Mouse (Mus musculus): ENCODE results near the gene Phf14.

DNA sequence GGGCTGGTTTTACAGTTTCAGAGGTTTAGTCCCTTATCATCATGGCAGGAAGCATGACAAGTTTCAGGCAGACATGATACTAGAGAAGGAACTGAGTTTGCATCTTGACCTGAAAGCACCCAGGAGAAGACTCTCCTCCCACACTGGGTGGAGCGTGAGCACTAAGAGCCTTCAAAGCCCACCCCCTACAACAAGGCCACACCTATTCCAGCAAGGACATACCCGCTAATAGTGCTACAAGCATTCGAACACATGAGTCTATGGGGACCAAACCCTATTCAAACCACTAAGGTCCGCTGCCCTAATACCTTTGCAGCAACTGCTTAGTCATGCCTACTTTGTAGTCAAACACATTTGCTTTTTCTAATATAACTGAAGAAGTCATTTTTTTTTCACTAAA lies 189.5 kb downstream of the Phf14 start:
- no peak for TF ChIP-seq CTCF (IDR thresholded peaks at IDR 0.05; ENCODE audit: extremely low read depth, insufficient read length, insufficient replicate concordance, low read depth, low read length)
- no peak for TF ChIP-seq POLR2A (IDR thresholded peaks at IDR 0.05; ENCODE audit: low read depth, low read length)

Measured in small intestine, adult 2 months (tissue).